Mouse (Mus musculus) adrenal gland, postnatal 25 days (tissue): Measurements from ENCODE around the gene Gm10775. TPM values are rescaled to one million over a fixed set of nuclear protein-coding genes. Genes with fewer than 3 reads are reported as not detected.

ENCODE experiments used
- DNase-seq: peaks from one replicate; pipeline ENCODE4 v3.0.0; 2021; ENCODE audit warnings: mixed read lengths
- long read RNA-seq: library from polyadenylated mRNA; stranded (forward); transcript quantifications from one replicate; pipeline ENCODE4 v2.0.0, GENCODE M21; 2021
- total RNA-seq: library from RNA; stranded (reverse); gene quantifications from 2 replicates; pipeline ENCODE4 v1.2.3, GENCODE M21; 2021

Gene Gm10775
- not detected in 2 replicates for total RNA-seq
- long read RNA-seq, result 0 reads

GRCm38 (mm10) chr13:65259239-65259638 is at the start of gene Gm10775:
Gm10775 (plus strand) TSS chr13:65259539.
- DNase-seq, result no peak

- no peak for DNase-seq
These were observed 33.4 kb upstream of the Gm10775 start for GRCm38 (mm10) chr13:65225945-65226344.

GRCm38 (mm10) chr13:65226657-65227056 is 32.7 kb upstream of the Gm10775 start:
- DNase-seq, result no peak

- no peak for DNase-seq
These were observed 22.1 kb upstream of the Gm10775 start for GRCm38 (mm10) chr13:65237211-65237610.

GRCm38 (mm10) chr13:65240509-65241098 is 18.7 kb upstream of the Gm10775 start:
- peak; percentile 96 for DNase-seq

- DNase-seq, result peak; percentile 96
These were observed 18.2 kb upstream of the Gm10775 start for GRCm38 (mm10) chr13:65241099-65241626.

GRCm38 (mm10) chr13:65241627-65242318 is 17.6 kb upstream of the Gm10775 start:
- no peak for DNase-seq

GRCm38 (mm10) chr13:65242319-65242787 is 17.0 kb upstream of the Gm10775 start:
- no peak for DNase-seq

- no peak for DNase-seq
These were observed 16.1 kb upstream of the Gm10775 start for GRCm38 (mm10) chr13:65243273-65243672.

GRCm38 (mm10) chr13:65258175-65258954 is 974 bp upstream of the Gm10775 start:
- DNase-seq, result peak; percentile 41

- no peak for DNase-seq
These were observed 2.7 kb downstream of the Gm10775 start for GRCm38 (mm10) chr13:65262086-65262485.

GRCm38 (mm10) chr13:65277994-65278382 is 18.6 kb downstream of the Gm10775 start:
- DNase-seq, result no peak

GRCm38 (mm10) chr13:65278383-65279341 is 19.3 kb downstream of the Gm10775 start, which contains the start of gene Zfp369:
Zfp369 (plus strand) TSS chr13:65278814.
- DNase-seq, result peak; percentile 93

GRCm38 (mm10) chr13:65286771-65287170 is 27.4 kb downstream of the Gm10775 start:
- DNase-seq, result no peak

GRCm38 (mm10) chr13:65296354-65296753 is 37.0 kb downstream of the Gm10775 start:
- DNase-seq, result no peak

Other genes starting within 250 kb of the Gm10775 start
- gene Spata31d1c, start 226.5 kb upstream of the Gm10775 start, total RNA-seq, result not detected in 2 replicates
- gene Prss47, start 206.8 kb upstream of the Gm10775 start, total RNA-seq, result not detected in 2 replicates
- 44.2 and 54.4 TPM in 2 replicates for gene Mfsd14b, start 146.6 kb upstream of the Gm10775 start, total RNA-seq
- not detected in 2 replicates for gene Olfr465-ps1, start 121.5 kb upstream of the Gm10775 start, total RNA-seq
- not detected in 2 replicates for gene Olfr466, start 109.3 kb upstream of the Gm10775 start, total RNA-seq
- 0.55 TPM in 1 of 2 replicates, not detected in the other for gene Nlrp4f, start 53.6 kb upstream of the Gm10775 start, total RNA-seq
- gene Zfp369, start 19.3 kb downstream of the Gm10775 start, total RNA-seq, result 32.0 and 32.4 TPM in 2 replicates